Mouse (Mus musculus) adrenal gland, postnatal 10 days (tissue): ENCODE data around the gene Scnn1a. TPM values are rescaled to one million over a fixed set of nuclear protein-coding genes. Genes with fewer than 3 reads are reported as not detected.

Experiments
- DNase-seq: peaks from one replicate; pipeline ENCODE4 v3.0.0; 2021; ENCODE audit warnings: mixed read lengths
- total RNA-seq, 2 experiments: library from RNA; stranded (reverse); gene quantifications; 2 replicates each; pipeline ENCODE4 v1.2.3; 2021

The Scnn1a gene
- total RNA-seq, 2 experiments from 2014 or later = 0.84 to 1.2 TPM

DNA sequence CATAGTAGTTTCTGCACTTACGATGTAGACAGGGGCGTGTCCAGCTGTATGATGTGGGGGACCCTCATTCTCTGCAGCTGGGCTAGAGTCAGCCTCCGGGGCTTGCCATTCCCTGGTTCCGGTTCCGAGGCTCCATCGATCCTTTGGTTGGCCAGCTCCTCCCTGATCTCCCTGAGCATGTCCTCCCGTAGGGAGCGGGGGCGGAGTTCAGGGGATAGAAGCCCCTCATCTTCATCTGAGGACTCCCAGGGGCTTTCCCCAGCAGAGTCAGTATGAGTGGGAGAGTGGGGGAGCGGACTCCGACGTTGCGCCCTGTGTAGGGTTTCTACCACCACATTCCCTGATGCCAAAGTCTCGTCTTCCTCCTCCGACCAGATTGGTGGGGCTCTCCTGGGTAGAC is 42.6 kb downstream of the Scnn1a start:
- no peak for DNase-seq

DNA sequence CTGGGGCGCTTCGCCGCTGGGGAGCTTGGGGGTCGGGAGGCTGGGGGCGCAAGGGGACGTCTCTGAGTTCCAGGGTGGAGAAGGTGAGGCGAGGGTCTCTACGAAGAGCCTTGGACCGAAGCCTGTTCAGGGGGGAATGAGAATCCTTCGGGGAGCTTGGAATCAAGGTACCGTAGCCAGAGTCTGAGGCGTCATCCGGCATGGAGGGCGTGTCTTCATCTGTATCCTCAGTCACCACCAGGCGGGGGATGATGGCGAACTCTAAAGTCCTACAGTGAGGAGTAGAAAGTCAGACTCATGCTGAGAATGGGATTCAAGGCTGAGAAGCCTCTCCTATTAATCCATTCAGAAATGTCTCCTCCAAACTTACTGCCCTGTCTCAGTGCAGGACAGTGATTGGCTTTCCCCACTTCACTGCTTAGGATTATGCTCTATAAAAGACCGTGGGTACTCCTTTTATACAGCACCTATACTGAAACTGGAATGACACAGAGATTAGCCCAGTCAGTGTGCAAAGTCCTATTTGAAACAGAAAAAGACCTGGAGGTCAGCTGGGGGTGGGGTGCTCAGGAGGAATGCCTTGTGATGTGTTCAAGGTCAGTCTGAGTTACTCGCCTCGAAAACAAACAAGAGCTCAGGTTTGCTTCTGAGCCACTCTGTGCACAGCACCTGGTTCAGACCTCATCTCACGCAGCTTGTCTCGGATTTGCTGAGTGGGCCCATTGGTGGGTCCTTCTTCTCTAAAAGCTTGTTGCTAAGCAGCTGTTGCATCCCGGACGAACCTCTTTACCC is 43.2 kb downstream of the Scnn1a start:
- DNase-seq = peak; percentile 55

DNA sequence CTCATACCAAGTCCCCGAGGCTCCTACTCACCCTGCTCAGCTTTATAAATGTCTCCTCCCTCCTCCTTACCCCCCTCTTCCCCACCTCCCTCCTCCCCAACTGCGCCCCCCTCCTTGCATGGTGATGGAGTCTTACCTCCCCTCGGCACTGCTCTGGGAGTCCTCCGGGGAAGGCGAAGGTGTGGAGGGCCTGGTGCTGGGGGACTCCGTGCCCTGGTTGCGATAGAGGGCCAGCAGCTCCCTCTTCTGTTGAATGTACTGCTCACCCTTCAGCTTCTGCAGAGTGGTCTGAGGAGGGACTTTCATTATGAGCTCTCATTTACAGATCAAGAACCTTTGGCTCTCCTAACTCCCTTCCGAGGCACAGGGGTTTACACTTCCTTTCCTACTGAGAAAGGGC is 44.0 kb downstream of the Scnn1a start:
- DNase-seq = peak; percentile 55

DNA sequence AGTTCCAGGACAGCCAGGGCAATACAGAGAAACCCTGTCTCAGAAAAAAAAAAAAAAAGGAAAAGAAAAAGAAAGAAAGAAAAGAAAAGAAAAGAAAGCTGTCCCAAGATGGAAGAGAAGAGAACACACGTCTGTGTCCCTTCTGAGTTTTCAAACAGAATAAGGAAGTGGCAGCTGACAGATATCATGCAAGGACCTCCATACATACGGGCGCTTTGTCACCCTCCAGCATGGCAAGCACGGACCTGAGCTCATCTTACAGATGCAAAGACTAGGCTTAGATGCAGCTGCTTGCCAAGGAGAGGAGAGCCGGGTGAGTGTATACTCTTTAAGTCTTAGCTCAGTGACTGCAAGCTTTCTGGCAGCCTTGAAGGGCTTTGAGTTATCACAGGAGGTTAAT is 45.1 kb downstream of the Scnn1a start:
- DNase-seq = no peak

DNA sequence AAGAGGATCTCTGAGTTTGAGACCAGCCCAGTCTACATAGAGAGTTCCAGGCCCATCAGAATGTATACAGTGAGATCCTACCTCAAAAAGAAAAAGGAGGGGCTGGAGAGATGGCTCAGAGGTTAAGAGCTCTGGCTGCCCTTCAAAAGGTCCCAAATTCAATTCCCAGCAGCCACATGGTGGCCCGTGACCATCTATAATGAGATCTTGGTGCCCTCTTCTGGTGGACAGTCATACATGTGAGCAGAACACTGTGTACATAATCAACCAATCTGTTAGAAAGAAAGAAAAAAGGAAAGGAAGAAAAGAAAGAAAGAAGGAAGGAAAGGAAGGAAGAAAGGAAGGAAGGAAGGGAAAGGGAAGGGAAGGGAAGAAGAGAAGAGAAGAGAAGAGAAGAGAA is 45.7 kb downstream of the Scnn1a start:
- no peak for DNase-seq

DNA sequence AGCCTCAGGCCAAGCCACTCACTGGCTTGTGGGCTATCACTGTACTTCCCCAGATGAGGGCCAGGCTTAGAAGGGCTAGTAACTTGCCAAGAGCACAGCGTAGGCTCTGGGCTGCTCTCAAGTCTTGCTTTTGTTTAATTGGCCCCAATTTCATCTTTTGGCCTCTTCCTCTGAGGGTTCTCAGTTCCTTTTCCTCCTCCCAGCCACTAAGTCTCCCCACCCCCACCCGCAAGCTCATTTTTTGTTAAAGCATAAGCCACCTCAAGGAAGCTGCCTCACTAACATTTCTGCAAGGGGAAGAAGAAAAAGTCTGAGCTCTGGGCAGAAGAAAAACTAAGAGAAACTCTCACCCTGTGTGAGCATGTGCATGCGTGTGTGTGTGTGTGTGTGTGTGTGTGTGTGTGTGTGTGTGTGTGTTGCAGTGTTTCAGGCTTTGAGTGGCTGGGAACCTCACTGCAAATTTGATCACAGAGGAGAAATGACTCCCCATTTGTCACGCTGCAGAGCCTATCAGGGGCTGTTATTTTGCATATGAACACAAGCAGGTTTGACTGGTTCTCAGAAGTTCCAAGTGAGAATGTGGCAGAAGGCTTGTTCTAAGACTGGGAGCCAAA is 47.4 kb downstream of the Scnn1a start:
- DNase-seq = no peak

DNA sequence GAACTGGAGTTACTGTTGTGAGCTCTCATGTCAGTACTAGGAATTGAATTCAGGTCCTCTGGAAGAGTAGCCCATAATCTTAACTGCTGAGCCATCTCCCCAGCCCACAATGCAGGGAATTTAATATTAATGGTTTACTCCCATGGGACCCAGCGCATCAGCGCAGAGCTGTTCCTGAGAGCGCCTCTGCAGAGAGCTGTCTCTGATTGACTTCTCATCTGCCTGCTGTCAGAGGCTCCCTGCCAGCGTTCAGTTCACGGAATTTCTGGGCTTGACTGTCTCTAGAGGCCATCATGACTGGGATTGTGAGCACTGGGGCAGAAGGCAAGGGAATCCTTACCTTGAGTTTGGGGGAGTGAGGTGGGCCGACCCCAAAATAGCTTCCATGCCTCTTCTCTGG is 56.6 kb downstream of the Scnn1a start:
- peak; percentile 19 for DNase-seq

DNA sequence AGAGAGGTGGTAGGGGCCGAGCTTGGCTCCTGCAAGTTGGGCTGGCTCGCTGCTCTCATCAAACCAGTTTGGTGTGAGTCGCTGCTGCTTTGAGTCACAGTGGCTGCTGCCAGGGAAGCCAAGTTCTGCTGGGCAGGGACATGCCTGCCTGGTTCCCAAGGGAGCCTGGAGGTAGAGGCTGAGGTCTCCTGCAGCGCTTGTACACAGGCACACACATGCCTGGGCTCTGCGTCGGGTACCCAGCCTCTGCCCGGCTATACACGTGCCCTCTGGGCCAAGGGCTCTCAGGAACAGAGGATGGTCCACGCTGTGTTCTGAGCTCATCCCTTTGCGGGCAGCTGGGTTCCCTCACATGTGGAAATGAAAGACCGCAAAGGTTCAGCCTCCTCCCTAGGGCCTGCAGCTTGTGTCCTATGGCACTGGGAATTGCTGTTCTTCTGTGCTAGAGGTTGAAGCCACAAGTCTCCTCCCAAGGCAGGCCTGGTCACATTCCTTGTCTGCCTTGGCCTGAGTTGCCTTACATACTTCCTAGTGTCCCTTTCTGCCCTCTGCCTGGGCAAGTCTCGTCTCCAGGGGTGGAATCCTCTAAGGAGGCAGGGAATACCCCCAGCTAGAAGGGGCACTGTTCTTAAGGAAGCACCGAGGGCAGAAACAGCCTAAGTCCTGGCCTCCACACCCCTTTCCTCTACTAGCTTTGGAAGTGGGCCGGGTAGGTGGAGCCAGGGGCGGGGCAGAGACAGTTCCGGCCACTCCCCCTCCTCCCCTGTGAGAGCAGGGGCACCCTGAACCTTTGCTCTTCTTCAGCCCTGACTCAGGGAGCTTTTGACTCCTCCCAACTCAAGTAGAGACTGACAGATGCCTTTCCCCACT is 57.4 kb downstream of the Scnn1a start:
- DNase-seq = peak; percentile 89

DNA sequence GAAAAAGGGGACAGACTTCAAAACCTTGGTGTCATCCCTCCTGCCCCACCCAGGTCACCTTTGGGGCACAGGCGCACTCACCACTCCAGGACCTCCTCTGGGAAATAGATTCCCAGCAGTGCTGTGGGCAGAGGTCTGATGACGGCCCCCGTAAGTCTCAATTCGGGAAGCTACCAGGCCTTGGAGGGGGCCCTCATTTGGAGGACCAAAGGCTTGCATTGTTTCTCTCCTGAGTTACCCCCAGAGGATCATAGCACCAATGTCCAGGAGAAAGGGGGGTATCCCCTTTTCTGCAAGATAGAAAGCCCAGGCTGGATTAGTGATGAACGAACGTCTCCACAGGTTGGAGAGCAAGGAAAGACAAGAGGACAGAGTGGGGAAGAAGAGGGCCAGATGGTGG is 58.2 kb downstream of the Scnn1a start:
- DNase-seq = no peak

DNA sequence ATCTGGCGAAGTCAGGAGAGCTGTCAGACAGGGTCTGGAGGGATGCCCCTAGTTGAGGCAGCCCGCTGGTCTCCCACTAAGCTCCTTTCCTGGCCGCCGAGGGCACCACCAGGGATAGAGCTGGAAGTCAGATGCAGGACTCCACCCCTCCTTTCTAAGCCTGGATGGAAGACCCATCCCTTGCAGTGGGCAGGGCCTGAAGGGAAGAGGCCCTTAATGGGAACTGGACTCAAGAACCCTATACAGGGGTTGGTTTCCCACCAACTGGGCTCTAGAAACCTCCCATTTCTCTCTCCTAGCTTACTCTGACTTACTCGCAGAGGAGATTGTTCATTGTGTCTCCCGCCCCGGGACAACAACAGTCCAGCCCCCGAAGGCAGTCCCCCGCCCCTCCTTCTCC is 59.3 kb downstream of the Scnn1a start:
- no peak for DNase-seq

DNA sequence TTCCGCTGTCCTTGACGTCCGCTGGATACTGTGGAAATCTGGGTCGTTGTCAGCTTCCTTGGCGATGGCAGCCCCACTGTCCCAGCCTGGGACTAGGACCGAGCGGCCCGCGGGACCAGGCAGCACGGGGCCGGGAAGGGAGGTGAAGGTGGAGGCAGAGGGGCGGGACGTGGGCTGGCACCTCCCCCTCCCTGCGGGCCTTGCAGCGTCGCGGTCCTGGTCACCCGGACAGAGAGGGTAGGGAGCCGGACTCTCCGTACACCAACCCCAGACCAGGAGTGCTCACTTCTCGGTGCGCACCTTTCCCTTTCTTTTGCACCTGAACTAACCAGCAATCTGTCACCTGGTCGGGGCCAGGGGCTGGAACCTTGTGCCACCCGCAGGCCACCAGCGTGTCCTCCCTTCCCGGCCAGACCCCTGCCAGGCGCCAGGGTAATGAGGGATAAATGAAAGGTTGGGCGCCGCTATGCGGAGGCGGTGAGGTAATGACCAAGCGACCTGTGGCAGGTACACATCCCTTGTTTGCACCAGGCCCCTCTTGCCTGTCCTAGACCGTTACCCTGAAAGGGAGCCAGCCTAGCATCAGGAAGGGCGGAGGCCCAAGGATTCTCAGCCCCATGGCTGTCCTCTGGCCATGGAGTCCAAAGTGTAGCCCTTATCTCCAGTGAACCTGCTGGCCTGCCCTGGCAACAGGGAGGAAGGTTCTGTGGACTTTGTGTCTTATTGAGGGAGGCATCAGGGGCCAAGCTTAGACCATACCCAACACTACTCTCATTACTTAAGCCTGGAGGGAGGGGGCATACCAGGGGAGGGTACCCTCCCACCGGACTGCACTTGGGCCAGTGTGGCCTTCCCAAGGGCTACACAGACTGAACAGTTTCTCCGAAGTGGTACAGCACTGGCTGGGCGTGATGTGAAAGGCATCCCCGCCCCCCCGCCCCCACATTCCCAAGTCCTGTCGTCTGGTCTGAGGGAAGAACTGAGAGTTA is 60.2 kb downstream of the Scnn1a start, which contains the start of gene Plekhg6:
TSS of gene Plekhg6 (minus strand) at position 422 of the 989 bp plus-strand sequence.
- DNase-seq = peak; percentile 71

DNA sequence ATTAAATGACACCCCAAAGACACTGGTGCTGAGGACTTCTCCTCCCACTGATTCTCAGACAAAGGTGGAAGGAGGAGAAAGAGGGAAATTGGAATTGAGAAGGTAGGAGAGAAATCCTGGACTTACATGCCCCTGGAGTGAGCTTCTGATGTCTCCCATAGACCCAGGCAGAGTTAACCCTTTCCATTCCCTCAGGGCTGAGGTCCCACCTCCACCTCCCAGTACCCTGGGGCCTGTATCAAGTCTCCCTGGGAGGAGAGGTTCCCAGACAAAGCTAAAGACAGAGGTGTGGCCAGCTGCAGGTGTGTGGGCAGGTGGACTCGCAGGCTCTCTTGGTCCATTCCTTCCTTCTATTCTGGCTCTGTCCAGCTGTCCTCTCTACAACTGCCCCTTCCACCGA is 61.6 kb downstream of the Scnn1a start:
- DNase-seq = no peak

DNA sequence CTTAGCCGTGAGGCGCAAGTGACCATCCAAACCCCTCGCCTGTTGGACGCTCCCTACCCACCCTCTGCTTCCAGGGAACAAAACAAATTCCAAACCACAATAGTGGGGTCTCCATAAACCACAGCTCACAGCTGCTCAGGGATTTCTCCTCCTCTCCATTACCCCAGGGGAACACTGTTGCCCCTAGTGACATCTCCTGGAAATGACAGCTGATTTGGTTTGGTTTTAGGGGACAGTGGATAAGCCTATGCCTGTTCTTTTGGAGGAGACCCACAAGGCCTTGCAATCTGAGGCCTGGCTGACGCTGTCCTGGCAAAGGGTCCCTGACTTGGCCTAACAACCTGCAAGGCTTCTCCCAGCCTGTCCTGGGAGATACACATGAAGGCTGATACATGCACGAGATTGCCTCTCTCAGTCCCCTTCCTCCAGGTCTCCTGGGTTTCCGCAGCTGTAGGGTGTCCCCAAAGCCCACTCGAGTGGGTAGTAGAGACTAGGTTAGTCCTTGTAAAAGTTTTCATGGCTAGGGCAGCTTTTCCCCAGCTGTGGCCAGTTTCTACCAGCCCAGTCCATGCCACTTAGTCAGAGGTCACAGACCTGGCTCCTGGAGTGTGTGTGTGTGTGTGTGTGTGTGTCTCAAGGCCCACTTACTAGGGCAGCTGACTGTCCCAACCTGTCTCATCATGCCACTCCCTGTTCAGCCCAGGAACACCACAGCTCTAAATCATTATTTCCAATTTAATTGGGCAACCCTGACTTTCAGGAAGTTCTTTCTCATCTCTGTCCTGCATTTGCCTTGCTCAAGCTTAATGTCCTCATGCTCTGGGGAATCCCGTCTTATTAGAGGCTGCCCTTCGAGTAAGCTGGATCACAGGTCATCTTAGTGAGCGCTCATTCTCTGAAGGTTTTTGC is 64.9 kb downstream of the Scnn1a start:
- DNase-seq = no peak

DNA sequence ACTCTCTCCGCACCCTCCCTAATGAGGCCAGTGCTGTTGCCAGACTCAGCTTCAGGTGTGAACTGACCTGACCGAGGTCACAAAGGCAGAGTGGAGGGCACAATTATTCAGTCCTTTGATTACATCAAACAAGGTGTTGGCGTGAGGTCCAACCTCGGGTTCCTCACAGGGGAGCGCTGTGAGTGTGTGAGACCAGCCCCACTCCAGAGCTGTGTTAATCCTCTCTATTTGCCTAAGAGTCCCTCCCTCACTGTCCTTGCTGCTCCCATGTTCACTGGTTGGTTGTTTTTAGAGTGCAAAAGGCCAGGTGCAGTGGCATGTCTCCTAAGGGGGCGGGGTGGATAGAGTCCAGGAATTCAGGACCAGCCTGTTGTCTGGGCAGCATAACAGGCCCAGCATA is 65.6 kb downstream of the Scnn1a start:
- no peak for DNase-seq

DNA sequence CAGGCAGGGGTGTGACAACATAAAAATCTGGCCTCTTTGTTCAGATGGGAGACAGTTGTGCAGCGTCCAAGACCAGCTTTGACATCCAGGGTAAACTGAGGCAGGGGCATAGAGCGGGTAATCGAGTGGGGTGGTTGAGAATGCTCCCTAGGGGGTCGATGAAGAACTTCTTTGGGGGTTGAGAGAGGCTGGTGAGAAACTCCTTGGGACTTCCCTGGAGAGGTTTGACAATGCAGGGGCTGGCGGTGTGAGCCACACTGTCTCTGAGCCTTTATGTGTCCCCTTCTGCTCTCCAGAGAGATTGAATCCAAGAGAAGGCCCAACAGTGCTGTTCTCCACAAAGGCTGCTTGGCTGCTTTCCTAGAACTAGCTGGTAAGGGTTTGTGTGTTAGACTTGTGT is 69.4 kb downstream of the Scnn1a start:
- DNase-seq = no peak

Other genes with a start within 250 kb of the Scnn1a start
- 100 to 1,000 TPM; 156 to 198 TPM for gene Chd4, start 224.7 kb upstream of the Scnn1a start, total RNA-seq
- 10 to 100 TPM; 36.7 to 42.2 TPM for gene Nop2, start 188.8 kb upstream of the Scnn1a start, total RNA-seq
- 10 to 100 TPM; 16.7 to 30.1 TPM for gene Iffo1, start 175.4 kb upstream of the Scnn1a start, total RNA-seq
- 1,000 to 10,000 TPM; 1,844 to 1,863 TPM for gene Gapdh, start 154.2 kb upstream of the Scnn1a start, total RNA-seq
- 10 to 100 TPM; 46.9 to 62.7 TPM for gene Ncapd2, start 129.0 kb upstream of the Scnn1a start, total RNA-seq
- gene Mrpl51, start 128.9 kb upstream of the Scnn1a start, total RNA-seq = 100 to 1,000 TPM; 250 to 274 TPM
- 10 to 100 TPM; 16.4 to 32.8 TPM for gene Vamp1, start 105.1 kb upstream of the Scnn1a start, total RNA-seq
- gene Tapbpl, start 88.8 kb upstream of the Scnn1a start, total RNA-seq = 10 to 100 TPM; 13.0 to 13.4 TPM
- 1 to 10 TPM; 1.9 to 2.2 TPM for gene Cd27, start 83.6 kb upstream of the Scnn1a start, total RNA-seq
- not detected for gene Tuba3a, start 34.6 kb upstream of the Scnn1a start, total RNA-seq
- 10 to 100 TPM; 64.5 to 70.3 TPM for gene Ltbr, start 6.8 kb upstream of the Scnn1a start, total RNA-seq
- 100 to 1,000 TPM; 168 to 190 TPM for gene Tnfrsf1a, start 28.7 kb downstream of the Scnn1a start, total RNA-seq
- gene Plekhg6, start 60.1 kb downstream of the Scnn1a start, total RNA-seq = under 1 TPM; 0.69 to 0.82 TPM
- 100 to 1,000 TPM; 120 TPM for gene Cd9, start 174.1 kb downstream of the Scnn1a start, total RNA-seq
- 10 to 100 TPM; 22.4 to 25.2 TPM for gene Vwf, start 226.1 kb downstream of the Scnn1a start, total RNA-seq